Comparison of ENCODE assay signal across 17 mouse cellular contexts in genomic region chr14:37034432-37034831, GRCm38 (mm10). TPM values are rescaled to one million over a fixed set of nuclear protein-coding genes. Genes with fewer than 3 reads are reported as not detected.
A peak's percentile ranks its signal among the peaks of the same experiment; 100 is the strongest.
DNase-seq lines count a peak whose midpoint lies in the region; ATAC-seq and TF ChIP-seq lines count a peak whose summit lies in the region.
"Had no signal": no experiment of that assay in that cellular context is flagged by ENCODE, and none has a peak within 500 bp of the region (broad histone marks: within the 10 kb centered on the region; RNA-seq: fewer than 3 reads in every experiment).

No protein-coding gene starts in this region.

- DNase-seq in hindbrain, embryonic 14.5 days (ENCODE audit: low spot score): peak; percentile 46
- no peak for DNase-seq in hindbrain, embryonic 10.5 days (ENCODE audit: low spot score)
- DNase-seq in lung, postnatal 0 days (ENCODE audit: low spot score): no peak
- DNase-seq in lung, adult 2 months: no peak
- peak; percentile 35 for DNase-seq in adipocyte (ENCODE audit: low spot score)
- no peak for DNase-seq in gastrocnemius, adult 18-20 months (ENCODE audit: low spot score)
- no peak for DNase-seq in cerebellum, postnatal 25 days
- DNase-seq: cerebellum, adult 11 months; gastrocnemius, postnatal 25 days; heart, postnatal 36 days; layer of hippocampus, adult 9-11 months; left cerebral cortex, postnatal 4 days; lung, postnatal 14 days had no signal

- no peak overlapping the region for H3K27ac ChIP-seq in hindbrain, embryonic 14.5 days
- no peak overlapping the region for H3K27ac ChIP-seq in hindbrain, embryonic 10.5 days
- no peak overlapping the region for H3K27ac ChIP-seq in lung, postnatal 0 days (ENCODE audit: low read length)
- H3K27ac ChIP-seq: liver, embryonic 12.5 days had no signal

- no peak for TF ChIP-seq EP300 in lung, postnatal 0 days (IDR thresholded peaks at IDR 0.05)

- no peak for TF ChIP-seq POLR2A in lung, adult 2 months (IDR thresholded peaks at IDR 0.05; ENCODE audit: borderline replicate concordance, extremely low read depth, low read depth, low read length)

- 0 out of 2 replicates have a peak, but pooled peaks have one; percentile 14 for TF ChIP-seq CTCF in lung, postnatal 0 days (IDR thresholded peaks at IDR 0.05)
- no peak for TF ChIP-seq CTCF in lung, adult 2 months (IDR thresholded peaks at IDR 0.05; ENCODE audit: insufficient read depth, low read length)

- WGBS in hindbrain, embryonic 14.5 days: 38% methylated on average over 5 of the region's 5 CpGs
- WGBS in hindbrain, embryonic 10.5 days: 57% methylated on average over 5 of the region's 5 CpGs
- 41% methylated on average over 5 of the region's 5 CpGs for WGBS in lung, postnatal 0 days
- 46% methylated on average over 5 of the region's 5 CpGs for WGBS in lung, adult 2 months

- H3K9ac ChIP-seq in hindbrain, embryonic 14.5 days: no peak overlapping the region
- no peak overlapping the region for H3K9ac ChIP-seq in lung, postnatal 0 days (replicated peaks; ENCODE audit: low read depth)
- H3K9ac ChIP-seq: liver, embryonic 12.5 days had no signal

- H3K36me3 ChIP-seq in hindbrain, embryonic 14.5 days (replicated peaks; ENCODE audit: control insufficient read depth, insufficient read depth): no peaks in the 10 kb centered on the region
- no peaks in the 10 kb centered on the region for H3K36me3 ChIP-seq in hindbrain, embryonic 10.5 days
- no peaks in the 10 kb centered on the region for H3K36me3 ChIP-seq in lung, postnatal 0 days (ENCODE audit: insufficient read depth, low read length)
- H3K36me3 ChIP-seq: liver, embryonic 12.5 days had no signal

- no peak overlapping the region for H3K4me3 ChIP-seq in hindbrain, embryonic 14.5 days (replicated peaks; ENCODE audit: low read length)
- H3K4me3 ChIP-seq in hindbrain, embryonic 10.5 days: no peak overlapping the region
- H3K4me3 ChIP-seq in lung, postnatal 0 days (ENCODE audit: low read depth, low read length): no peak overlapping the region
- H3K4me3 ChIP-seq in lung, adult 2 months (replicated peaks; ENCODE audit: extremely low read depth, low read depth, low read length): no peak overlapping the region
- H3K4me3 ChIP-seq: liver, embryonic 12.5 days had no signal

- H3K4me2 ChIP-seq in hindbrain, embryonic 14.5 days (replicated peaks): no peak overlapping the region
- H3K4me2 ChIP-seq in lung, postnatal 0 days (replicated peaks; ENCODE audit: low read depth, low read length): no peak overlapping the region
- H3K4me2 ChIP-seq: liver, embryonic 12.5 days had no signal

- ATAC-seq in hindbrain, embryonic 14.5 days (ENCODE audit: low FRiP score): no peak
- ATAC-seq in lung, postnatal 0 days: no peak
- ATAC-seq: liver, embryonic 12.5 days; Patski had no signal

- H3K27me3 ChIP-seq in hindbrain, embryonic 14.5 days (ENCODE audit: control insufficient read depth, insufficient read depth, low read length): no peaks in the 10 kb centered on the region
- no peaks in the 10 kb centered on the region for H3K27me3 ChIP-seq in hindbrain, embryonic 10.5 days (ENCODE audit: insufficient read depth, poor library complexity, severe bottlenecking)
- no peaks in the 10 kb centered on the region for H3K27me3 ChIP-seq in lung, postnatal 0 days (replicated peaks; ENCODE audit: insufficient read depth, low read length)
- H3K27me3 ChIP-seq: liver, embryonic 12.5 days had no signal

- H3K4me1 ChIP-seq in hindbrain, embryonic 14.5 days (replicated peaks; ENCODE audit: control insufficient read depth, insufficient read depth, low read length): no peaks in the 10 kb centered on the region
- H3K4me1 ChIP-seq in hindbrain, embryonic 10.5 days (replicated peaks): no peaks in the 10 kb centered on the region
- no peaks in the 10 kb centered on the region for H3K4me1 ChIP-seq in lung, postnatal 0 days (ENCODE audit: insufficient read depth, low read depth, low read length)
- H3K4me1 ChIP-seq in lung, adult 2 months (ENCODE audit: control insufficient read depth, insufficient read depth, low read length): no peaks in the 10 kb centered on the region; the same call in 1 of the 2 replicates
- H3K4me1 ChIP-seq: liver, embryonic 12.5 days had no signal

- no peaks in the 10 kb centered on the region for H3K9me3 ChIP-seq in hindbrain, embryonic 14.5 days (ENCODE audit: control insufficient read depth, low read length)
- no peaks in the 10 kb centered on the region for H3K9me3 ChIP-seq in hindbrain, embryonic 10.5 days
- H3K9me3 ChIP-seq in lung, postnatal 0 days (ENCODE audit: low read length): no peaks in the 10 kb centered on the region
- H3K9me3 ChIP-seq: liver, embryonic 12.5 days had no signal

RNA-seq across cellular contexts. Expression of gene Rgr, which starts 14.3 kb away (rescaled TPM):
- 0.26 TPM in 1 of 2 replicates, not detected in the other for polyA plus RNA-seq in hindbrain, embryonic 14.5 days (2014; fragmentation: Nextera tagmentation; extraction: Ambion mirVana)
- polyA plus RNA-seq in hindbrain, embryonic 10.5 days (2016; fragmentation: Nextera tagmentation; extraction: Ambion mirVana): not detected in 2 replicates
- not detected in 2 replicates for polyA plus RNA-seq in lung, postnatal 0 days (2015; fragmentation: Nextera tagmentation; extraction: Ambion mirVana)
- polyA plus RNA-seq in lung, adult 2 months (2012; rRNA removed): not detected in 2 replicates
- not detected for total RNA-seq in gastrocnemius, adult 18-20 months (2021)
- total RNA-seq: heart, postnatal 36 days; left cerebral cortex, postnatal 4 days had no signal
- polyA plus RNA-seq: intestine, embryonic 14.5 days; kidney, embryonic 16.5 days; liver, embryonic 12.5 days; Patski had no signal

RNA-seq across cellular contexts. Expression of gene Lrit1, which starts 20.2 kb away (rescaled TPM):
- polyA plus RNA-seq in hindbrain, embryonic 14.5 days (2014; fragmentation: Nextera tagmentation; extraction: Ambion mirVana): not detected in 2 replicates
- not detected in 2 replicates for polyA plus RNA-seq in hindbrain, embryonic 10.5 days (2016; fragmentation: Nextera tagmentation; extraction: Ambion mirVana)
- polyA plus RNA-seq in lung, postnatal 0 days (2015; fragmentation: Nextera tagmentation; extraction: Ambion mirVana): not detected in 2 replicates
- not detected in 2 replicates for polyA plus RNA-seq in lung, adult 2 months (2012; rRNA removed)
- total RNA-seq in gastrocnemius, adult 18-20 months (2021): not detected
- total RNA-seq: gastrocnemius, postnatal 25 days; heart, postnatal 36 days; left cerebral cortex, postnatal 4 days had no signal
- polyA plus RNA-seq: intestine, embryonic 14.5 days; kidney, embryonic 16.5 days; liver, embryonic 12.5 days; Patski had no signal

RNA-seq across cellular contexts. Expression of gene Lrit2, which starts 33.3 kb away (rescaled TPM):
- polyA plus RNA-seq in hindbrain, embryonic 14.5 days (2014; fragmentation: Nextera tagmentation; extraction: Ambion mirVana): not detected in 2 replicates
- polyA plus RNA-seq in hindbrain, embryonic 10.5 days (2016; fragmentation: Nextera tagmentation; extraction: Ambion mirVana): not detected in 2 replicates
- polyA plus RNA-seq in lung, postnatal 0 days (2015; fragmentation: Nextera tagmentation; extraction: Ambion mirVana): not detected in 2 replicates
- polyA plus RNA-seq in lung, adult 2 months (2012; rRNA removed): not detected in 2 replicates
- not detected for total RNA-seq in gastrocnemius, adult 18-20 months (2021)
- total RNA-seq: gastrocnemius, postnatal 25 days; heart, postnatal 36 days; left cerebral cortex, postnatal 4 days had no signal
- polyA plus RNA-seq: intestine, embryonic 14.5 days; kidney, embryonic 16.5 days; liver, embryonic 12.5 days; Patski had no signal

Comparison
In these comparisons a context has a peak if more than half of its experiments do, and no peak if none do; other contexts are left out.
1. DNase-seq: peak in hindbrain, embryonic 14.5 days (single experiment) and adipocyte (single experiment); none in hindbrain, embryonic 10.5 days (single experiment), lung, postnatal 0 days (single experiment), lung, adult 2 months (single experiment), gastrocnemius, adult 18-20 months (single experiment) and cerebellum, postnatal 25 days (0 of 2).